Mouse (Mus musculus): ENCODE results near the gene Cotl1. TPM values are rescaled to one million over a fixed set of nuclear protein-coding genes. Genes with fewer than 3 reads are reported as not detected.

Gene Cotl1
- polyA plus RNA-seq, 1 experiment from 2014 or later: 54.6 TPM

DNA sequence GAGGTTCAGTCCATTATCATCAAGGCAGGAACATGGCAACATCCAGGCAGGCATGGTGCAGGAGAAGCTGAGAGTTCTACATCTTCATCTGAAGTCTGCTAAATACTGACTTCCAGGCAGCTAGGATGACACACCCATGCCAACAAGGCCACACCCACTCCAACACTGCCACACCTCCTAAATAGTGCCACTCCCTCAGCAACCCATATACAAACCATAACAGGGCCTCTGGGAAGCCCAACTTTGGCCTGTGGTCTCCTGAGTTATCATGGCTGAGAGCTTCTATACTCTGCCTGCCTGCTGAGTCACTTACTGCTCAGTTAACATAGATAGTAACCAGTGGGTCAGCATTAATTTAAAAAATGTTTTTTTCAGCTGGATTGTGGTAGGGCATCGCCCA lies 32.8 kb upstream of the Cotl1 start:
- peaks cover 6% of the 10 kb centered on the region; the same call in 1 of the 2 replicates for H3K9me3 ChIP-seq (ENCODE audit: low read length)
- no peaks in the 10 kb centered on the region for H3K4me1 ChIP-seq (ENCODE audit: insufficient read depth, low read depth, low read length)
- no peak overlapping the region for H3K9ac ChIP-seq (replicated peaks; ENCODE audit: low read depth)
- H3K36me3 ChIP-seq (ENCODE audit: insufficient read depth, low read length): peaks cover 26% of the 10 kb centered on the region; the same call in 1 of the 2 replicates
- no peaks in the 10 kb centered on the region for H3K27me3 ChIP-seq (replicated peaks; ENCODE audit: insufficient read depth, low read length)
- no peak overlapping the region for H3K4me3 ChIP-seq (ENCODE audit: low read depth, low read length)
- WGBS: 100% methylated on average over 1 of the region's 1 CpGs
- TF ChIP-seq CTCF (IDR thresholded peaks at IDR 0.05) (no peak), EP300 (IDR thresholded peaks at IDR 0.05) (no peak)
- ATAC-seq: no peak
- no peak for DNase-seq (ENCODE audit: low spot score)
- no peak overlapping the region for H3K27ac ChIP-seq (ENCODE audit: low read length)
- H3K4me2 ChIP-seq (replicated peaks; ENCODE audit: low read depth, low read length): no peak overlapping the region

DNA sequence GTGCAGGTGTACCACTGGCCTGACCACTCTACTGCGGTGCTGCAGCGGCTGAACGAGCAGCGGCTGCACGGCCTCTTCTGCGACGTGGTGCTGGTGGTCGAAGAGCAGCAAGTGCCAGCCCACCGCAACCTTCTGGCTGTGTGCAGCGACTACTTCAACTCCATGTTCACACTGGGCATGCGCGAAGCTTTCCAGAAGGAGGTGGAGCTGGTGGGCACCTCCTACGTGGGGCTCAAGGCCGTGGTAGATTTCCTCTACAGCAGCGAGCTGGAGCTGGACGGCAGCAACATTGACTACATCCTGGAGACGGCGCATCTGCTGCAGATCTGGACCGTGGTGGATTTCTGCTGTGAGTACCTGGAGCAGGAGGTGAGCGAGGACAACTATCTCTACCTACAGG lies 29.3 kb upstream of the Cotl1 start:
- H3K4me1 ChIP-seq (ENCODE audit: insufficient read depth, low read depth, low read length): no peaks in the 10 kb centered on the region
- H3K9me3 ChIP-seq (ENCODE audit: low read length): peaks cover 6% of the 10 kb centered on the region; the same call in 1 of the 2 replicates
- H3K27ac ChIP-seq (ENCODE audit: low read length): no peak overlapping the region
- no peak for ATAC-seq
- no peak overlapping the region for H3K4me2 ChIP-seq (replicated peaks; ENCODE audit: low read depth, low read length)
- no peak for DNase-seq (ENCODE audit: low spot score)
- no peak overlapping the region for H3K4me3 ChIP-seq (ENCODE audit: low read depth, low read length)
- peaks cover 21% of the 10 kb centered on the region; the same call in 1 of the 2 replicates for H3K36me3 ChIP-seq (ENCODE audit: insufficient read depth, low read length)
- WGBS: 68% methylated on average over 20 of the region's 20 CpGs
- TF ChIP-seq EP300 (IDR thresholded peaks at IDR 0.05) (no peak), CTCF (IDR thresholded peaks at IDR 0.05) (no peak)
- H3K27me3 ChIP-seq (replicated peaks; ENCODE audit: insufficient read depth, low read length): no peaks in the 10 kb centered on the region
- no peak overlapping the region for H3K9ac ChIP-seq (replicated peaks; ENCODE audit: low read depth)

DNA sequence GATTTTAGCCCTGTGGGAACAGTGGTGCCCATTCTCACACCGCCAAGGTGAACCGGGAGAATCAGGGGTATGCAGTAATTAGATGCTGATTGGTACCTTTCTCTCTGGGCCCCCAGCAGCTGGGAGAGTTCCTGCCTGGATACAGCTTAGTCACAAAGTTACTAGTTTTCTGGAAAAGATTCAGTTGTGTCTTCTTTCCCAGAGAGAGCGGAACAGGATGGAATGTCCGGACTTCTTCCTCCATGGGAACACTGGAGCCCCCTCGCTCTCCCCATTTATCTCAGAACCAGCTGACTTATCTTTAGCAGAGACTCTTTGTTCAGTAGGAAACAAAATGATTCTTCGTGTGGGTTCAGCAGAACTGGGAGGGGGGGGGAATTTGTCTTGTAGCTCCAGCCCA lies 22.4 kb upstream of the Cotl1 start:
- H3K36me3 ChIP-seq (ENCODE audit: insufficient read depth, low read length): no peaks in the 10 kb centered on the region
- H3K4me3 ChIP-seq (ENCODE audit: low read depth, low read length): peak overlapping the region; percentile 70
- ATAC-seq (0 out of 2 replicates have a peak, but pooled peaks have one; percentile 0), DNase-seq (ENCODE audit: low spot score) (peak; percentile 47)
- H3K27ac ChIP-seq (ENCODE audit: low read length): no peak overlapping the region
- WGBS: 8% methylated on average over 6 of the region's 6 CpGs
- H3K9ac ChIP-seq (replicated peaks; ENCODE audit: low read depth): peak overlapping the region; percentile 63; the same call in 1 of the 2 replicates
- H3K27me3 ChIP-seq (replicated peaks; ENCODE audit: insufficient read depth, low read length): no peaks in the 10 kb centered on the region
- TF ChIP-seq CTCF (IDR thresholded peaks at IDR 0.05): no peak
- TF ChIP-seq EP300 (IDR thresholded peaks at IDR 0.05): no peak
- H3K9me3 ChIP-seq (ENCODE audit: low read length): no peaks in the 10 kb centered on the region
- peak overlapping the region; percentile 97 for H3K4me2 ChIP-seq (replicated peaks; ENCODE audit: low read depth, low read length)
- H3K4me1 ChIP-seq (ENCODE audit: insufficient read depth, low read depth, low read length): no peaks in the 10 kb centered on the region

DNA sequence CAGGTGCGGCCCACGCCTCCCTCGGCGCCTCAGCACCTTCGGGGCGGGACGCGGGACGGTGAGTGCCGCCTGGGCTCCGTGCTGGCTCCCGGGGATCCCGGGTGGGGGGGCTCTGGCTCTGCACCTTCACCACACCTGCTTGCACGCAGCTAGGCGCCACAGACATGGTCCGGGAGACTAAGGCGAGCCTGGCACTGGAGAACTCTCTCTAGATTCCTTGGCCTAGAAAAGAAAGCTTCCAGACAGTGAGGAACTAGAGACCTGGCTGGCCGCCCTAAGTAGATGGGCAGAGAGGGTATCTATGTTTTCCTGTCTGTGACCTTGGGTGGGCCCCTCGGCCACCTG lies 22.0 kb upstream of the Cotl1 start:
- DNase-seq (ENCODE audit: low spot score) (no peak), ATAC-seq (no peak)
- WGBS: under 1% methylated on average over 19 of the region's 19 CpGs

DNA sequence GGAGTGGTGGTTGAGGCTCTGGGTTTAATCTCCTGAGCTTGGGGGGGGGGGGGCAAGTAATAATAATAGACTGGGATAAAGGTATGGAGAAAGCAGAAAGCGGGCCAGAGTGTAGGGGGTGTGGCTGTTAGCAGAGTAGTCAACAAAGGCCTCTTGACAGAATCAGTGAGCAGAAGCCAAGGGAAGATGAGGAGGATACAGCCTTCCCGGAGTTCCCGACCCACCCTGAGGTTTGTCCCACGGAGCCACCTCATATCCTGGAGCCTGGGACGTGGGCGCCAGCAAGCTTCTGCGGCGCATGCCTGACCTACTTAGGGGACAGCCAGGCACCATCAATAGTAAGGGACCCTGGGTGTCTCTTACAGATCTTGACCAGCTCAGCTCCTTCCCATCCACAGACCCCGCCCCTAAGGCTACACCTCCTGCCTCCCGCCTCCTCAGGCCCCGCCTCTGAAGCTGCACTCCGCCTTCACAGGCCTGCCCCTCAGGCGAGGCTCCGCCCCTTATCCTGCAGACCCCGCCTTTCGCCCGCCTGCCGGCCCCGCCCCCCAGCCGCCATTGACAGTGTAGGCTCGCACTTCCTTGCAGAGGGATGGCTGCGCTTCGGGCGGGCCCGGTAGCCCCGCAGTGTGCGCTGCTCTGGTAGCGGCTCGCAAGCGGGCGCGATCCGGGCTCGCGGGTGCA lies 21.5 kb upstream of the Cotl1 start, which contains the start of gene Klhl36:
Gene Klhl36 (plus strand): TSS at position 561 of the 684 bp plus-strand sequence.
- peak within 1 kb of the TSS; percentile 97 for H3K4me2 ChIP-seq (replicated peaks; ENCODE audit: low read depth, low read length)
- H3K36me3 ChIP-seq (ENCODE audit: insufficient read depth, low read length): no peaks in the 10 kb centered on the region
- peak within 1 kb of the TSS; percentile 57 for H3K27ac ChIP-seq (ENCODE audit: low read length)
- peak within 1 kb of the TSS; percentile 70 for H3K4me3 ChIP-seq (ENCODE audit: low read depth, low read length)
- ATAC-seq (peak; percentile 98), DNase-seq (ENCODE audit: low spot score) (peak; percentile 98)
- TF ChIP-seq EP300 (IDR thresholded peaks at IDR 0.05): no peak
- TF ChIP-seq CTCF (IDR thresholded peaks at IDR 0.05): no peak
- H3K27me3 ChIP-seq (replicated peaks; ENCODE audit: insufficient read depth, low read length): no peaks in the 10 kb centered on the region
- H3K9me3 ChIP-seq (ENCODE audit: low read length): no peaks in the 10 kb centered on the region
- H3K4me1 ChIP-seq (ENCODE audit: insufficient read depth, low read depth, low read length): no peaks in the 10 kb centered on the region
- under 1% methylated on average over 32 of the region's 35 CpGs for WGBS
- peak within 1 kb of the TSS; percentile 63 for H3K9ac ChIP-seq (replicated peaks; ENCODE audit: low read depth)

More for the DNA sequence above, 22.0 kb upstream of the Cotl1 start:
- Histone ChIP-seq H3K9ac (replicated peaks; ENCODE audit: low read depth) (peak overlapping the region; percentile 63), H3K4me1 (ENCODE audit: insufficient read depth, low read depth, low read length) (no peaks in the 10 kb centered on the region), H3K27ac (ENCODE audit: low read length) (peak overlapping the region; percentile 57), H3K36me3 (ENCODE audit: insufficient read depth, low read length) (no peaks in the 10 kb centered on the region), H3K4me3 (ENCODE audit: low read depth, low read length) (peak overlapping the region; percentile 70), H3K9me3 (ENCODE audit: low read length) (no peaks in the 10 kb centered on the region), H3K27me3 (replicated peaks; ENCODE audit: insufficient read depth, low read length) (no peaks in the 10 kb centered on the region), H3K4me2 (replicated peaks; ENCODE audit: low read depth, low read length) (peak overlapping the region; percentile 97)
- no peak for TF ChIP-seq CTCF (IDR thresholded peaks at IDR 0.05)
- TF ChIP-seq EP300 (IDR thresholded peaks at IDR 0.05): no peak

DNA sequence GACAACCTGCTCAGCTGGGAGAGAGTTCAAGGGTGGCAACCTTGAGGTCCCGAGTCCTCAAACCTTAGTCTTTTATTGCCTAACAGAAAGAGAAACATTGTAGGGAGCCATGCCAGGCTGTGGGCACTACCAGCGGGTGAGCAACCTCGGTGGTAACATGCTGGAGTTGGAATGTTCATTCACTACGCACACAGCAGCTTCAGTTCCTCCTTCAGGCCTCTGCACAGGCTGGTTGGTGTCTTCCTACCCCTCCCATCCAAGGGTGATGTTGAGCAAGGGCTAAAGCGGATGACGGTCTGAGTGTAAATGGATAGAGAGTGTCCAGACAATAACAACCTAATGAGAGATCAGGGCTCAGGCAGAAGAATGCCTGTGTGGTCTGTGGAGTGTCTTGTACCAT lies 17.4 kb upstream of the Cotl1 start:
- H3K4me3 ChIP-seq (ENCODE audit: low read depth, low read length): no peak overlapping the region
- no peaks in the 10 kb centered on the region for H3K36me3 ChIP-seq (ENCODE audit: insufficient read depth, low read length)
- 64% methylated on average over 6 of the region's 6 CpGs for WGBS

More for the DNA sequence above, 17.4 kb upstream of the Cotl1 start:
- H3K4me1 ChIP-seq (ENCODE audit: insufficient read depth, low read depth, low read length): no peaks in the 10 kb centered on the region
- no peak for TF ChIP-seq CTCF (IDR thresholded peaks at IDR 0.05)
- no peak for TF ChIP-seq EP300 (IDR thresholded peaks at IDR 0.05)
- H3K27ac ChIP-seq (ENCODE audit: low read length): no peak overlapping the region
- no peak overlapping the region for H3K4me2 ChIP-seq (replicated peaks; ENCODE audit: low read depth, low read length)
- no peaks in the 10 kb centered on the region for H3K27me3 ChIP-seq (replicated peaks; ENCODE audit: insufficient read depth, low read length)
- no peak overlapping the region for H3K9ac ChIP-seq (replicated peaks; ENCODE audit: low read depth)
- ATAC-seq (no peak), DNase-seq (ENCODE audit: low spot score) (peak; percentile 27)
- no peaks in the 10 kb centered on the region for H3K9me3 ChIP-seq (ENCODE audit: low read length)
